Mouse (Mus musculus) hindbrain, embryonic 10.5 days (tissue): Measurements from ENCODE around the gene Mdfic. TPM values are rescaled to one million over a fixed set of nuclear protein-coding genes. Genes with fewer than 3 reads are reported as not detected.

Source experiments
- DNase-seq: peaks from one replicate; pipeline ENCODE4 v3.0.0-alpha.2; 2017; ENCODE audit warnings: low spot score
- H3K27ac ChIP-seq: fragments of 300-500 bp; sonication (generic); 2 replicates; pipeline ENCODE4 v1.5.1; 2016; ENCODE audit warnings: mild to moderate bottlenecking, moderate library complexity
- H3K27me3 ChIP-seq: fragments of 300-500 bp; sonication (generic); 2 replicates; pipeline ENCODE4 v1.6.1; 2016; ENCODE audit warnings: mild to moderate bottlenecking; ENCODE audit not compliant: poor library complexity, insufficient read depth, severe bottlenecking
- H3K36me3 ChIP-seq: fragments of 300-500 bp; sonication (generic); 2 replicates; pipeline ENCODE4 v1.6.1; 2016; ENCODE audit warnings: mild to moderate bottlenecking, moderate library complexity
- H3K4me1 ChIP-seq: fragments of 300-500 bp; sonication (generic); replicated peaks from 2 replicates; pipeline ENCODE4 v1.6.1; 2016; ENCODE audit warnings: mild to moderate bottlenecking
- H3K4me3 ChIP-seq: fragments of 300-500 bp; sonication (generic); 2 replicates; pipeline ENCODE4 v1.5.1; 2016; ENCODE audit warnings: mild to moderate bottlenecking, moderate library complexity
- H3K9me3 ChIP-seq: fragments of 300-500 bp; sonication (generic); 2 replicates; pipeline ENCODE4 v1.6.1; 2016; ENCODE audit warnings: mild to moderate bottlenecking, moderate library complexity
- WGBS: fragments of 180-500 bp; shearing (Covaris S2); methylation state at CpG from one replicate; pipeline ENCODE4 v1.1.7; 2016; 5-methylcytosine and 5-hydroxymethylcytosine counted together
- polyA plus RNA-seq: library from polyadenylated mRNA; unstranded; fragments of >200 nt; fragmentation: Nextera tagmentation; extraction: Ambion mirVana; gene quantifications from 2 replicates; pipeline ENCODE4 v1.2.1, GENCODE M21; 2016

Mdfic gene
- polyA plus RNA-seq, 1 experiment from 2014 or later = 4.5 TPM

- no peak overlapping the region for H3K27ac ChIP-seq
- H3K27me3 ChIP-seq = no peaks in the 10 kb centered on the region
- peaks cover 5% of the 10 kb centered on the region; the same call in 1 of the 2 replicates for H3K4me1 ChIP-seq
- no peak overlapping the region for H3K4me3 ChIP-seq
- no peak for DNase-seq
- WGBS = 83% methylated on average over 3 of the region's 3 CpGs
- H3K9me3 ChIP-seq = 0 out of 2 replicates have a peak, but pooled peaks cover 7% of the 10 kb centered on the region
- H3K36me3 ChIP-seq = no peaks in the 10 kb centered on the region
Measured at GRCm38 (mm10) chr6:15837695-15838094, 117.2 kb downstream of the Mdfic start.

GRCm38 (mm10) chr6:15839831-15840230, 119.4 kb downstream of the Mdfic start:
- 0 out of 2 replicates have a peak, but pooled peaks cover 3% of the 10 kb centered on the region for H3K9me3 ChIP-seq
- H3K27ac ChIP-seq = no peak overlapping the region
- WGBS = 79% methylated on average over 3 of the region's 3 CpGs
- DNase-seq = no peak
- H3K4me1 ChIP-seq = peaks cover 5% of the 10 kb centered on the region; the same call in 1 of the 2 replicates
- no peak overlapping the region for H3K4me3 ChIP-seq
- no peaks in the 10 kb centered on the region for H3K36me3 ChIP-seq
- no peaks in the 10 kb centered on the region for H3K27me3 ChIP-seq

GRCm38 (mm10) chr6:15840429-15840828, 120.0 kb downstream of the Mdfic start:
- Histone ChIP-seq H3K9me3 (0 out of 2 replicates have a peak, but pooled peaks cover 3% of the 10 kb centered on the region), H3K4me3 (no peak overlapping the region)
- WGBS = 91% methylated on average over 2 of the region's 2 CpGs

GRCm38 (mm10) chr6:15841476-15842209, 121.2 kb downstream of the Mdfic start:
- H3K4me1 ChIP-seq = peaks cover 5% of the 10 kb centered on the region; the same call in 1 of the 2 replicates
- WGBS = 78% methylated on average over 5 of the region's 5 CpGs
- 0 out of 2 replicates have a peak, but pooled peaks cover 3% of the 10 kb centered on the region for H3K9me3 ChIP-seq
- DNase-seq = no peak
- no peak overlapping the region for H3K27ac ChIP-seq
- no peak overlapping the region for H3K4me3 ChIP-seq
- no peaks in the 10 kb centered on the region for H3K27me3 ChIP-seq
- H3K36me3 ChIP-seq = no peaks in the 10 kb centered on the region

More at GRCm38 (mm10) chr6:15840429-15840828, 120.0 kb downstream of the Mdfic start:
- H3K36me3 ChIP-seq = no peaks in the 10 kb centered on the region
- peaks cover 5% of the 10 kb centered on the region; the same call in 1 of the 2 replicates for H3K4me1 ChIP-seq
- H3K27ac ChIP-seq = no peak overlapping the region
- no peak for DNase-seq
- no peaks in the 10 kb centered on the region for H3K27me3 ChIP-seq

- no peak overlapping the region for H3K4me3 ChIP-seq
- WGBS = 91% methylated on average over 3 of the region's 3 CpGs
- H3K27me3 ChIP-seq = no peaks in the 10 kb centered on the region
- H3K27ac ChIP-seq = no peak overlapping the region
- H3K9me3 ChIP-seq = no peaks in the 10 kb centered on the region
- no peaks in the 10 kb centered on the region for H3K36me3 ChIP-seq
- no peak for DNase-seq
- H3K4me1 ChIP-seq = peaks cover 5% of the 10 kb centered on the region; the same call in 1 of the 2 replicates
Measured at GRCm38 (mm10) chr6:15843295-15843694, 122.8 kb downstream of the Mdfic start.

- peaks cover 5% of the 10 kb centered on the region; the same call in 1 of the 2 replicates for H3K4me1 ChIP-seq
- no peaks in the 10 kb centered on the region for H3K9me3 ChIP-seq
- H3K36me3 ChIP-seq = no peaks in the 10 kb centered on the region
- DNase-seq = no peak
- 76% methylated on average over 2 of the region's 2 CpGs for WGBS
- H3K27me3 ChIP-seq = no peaks in the 10 kb centered on the region
- H3K27ac ChIP-seq = no peak overlapping the region
- no peak overlapping the region for H3K4me3 ChIP-seq
Measured at GRCm38 (mm10) chr6:15845711-15846342, 125.4 kb downstream of the Mdfic start.
